Mouse (Mus musculus): ENCODE results near the gene Cnih3. TPM values are rescaled to one million over a fixed set of nuclear protein-coding genes. Genes with fewer than 3 reads are reported as not detected.
A peak's percentile ranks its signal among the peaks of the same experiment; 100 is the strongest.

Gene Cnih3
- polyA plus RNA-seq, 1 experiment from 2014 or later, result 0.18 TPM

- Histone ChIP-seq H3K27me3 (ENCODE audit: control insufficient read depth, insufficient read depth, low read length) (no peaks in the 10 kb centered on the region), H3K4me1 (ENCODE audit: control insufficient read depth in 2 of 2, insufficient read depth in 2 of 2, low read length in 2 of 2) (no peaks in the 10 kb centered on the region), H3K9ac (ENCODE audit: low read length) (no peak overlapping the region), H3K27ac (replicated peaks in 1 of 2; ENCODE audit: control insufficient read depth in 1 of 2, insufficient read depth in 1 of 2, low read depth in 2 of 2, low read length in 2 of 2) (no peak overlapping the region), H3K36me3 (ENCODE audit: control insufficient read depth, insufficient read depth, low read length) (no peaks in the 10 kb centered on the region), H3K4me2 (ENCODE audit: low read length) (no peak overlapping the region), H3K4me3 (ENCODE audit: control insufficient read depth in 1 of 2, insufficient read depth in 1 of 2, low read depth in 1 of 2, low read length in 2 of 2) (no peak overlapping the region), H3K9me3 (ENCODE audit: control insufficient read depth, low read length) (no peaks in the 10 kb centered on the region)
- no peak for ATAC-seq (ENCODE audit: insufficient number of reproducible peaks, insufficient read depth, low FRiP score, low read depth)
- 76% methylated on average over 11 of the region's 11 CpGs for WGBS
These were observed 54.9 kb downstream of the Cnih3 start for GRCm38 (mm10) chr1:181407281-181407680.

- Histone ChIP-seq H3K27me3 (ENCODE audit: control insufficient read depth, insufficient read depth, low read length) (no peaks in the 10 kb centered on the region), H3K9me3 (ENCODE audit: control insufficient read depth, low read length) (no peaks in the 10 kb centered on the region), H3K36me3 (ENCODE audit: control insufficient read depth, insufficient read depth, low read length) (no peaks in the 10 kb centered on the region), H3K9ac (ENCODE audit: low read length) (no peak overlapping the region), H3K4me3 (ENCODE audit: control insufficient read depth in 1 of 2, insufficient read depth in 1 of 2, low read depth in 1 of 2, low read length in 2 of 2) (no peak overlapping the region), H3K4me1 (ENCODE audit: control insufficient read depth in 2 of 2, insufficient read depth in 2 of 2, low read length in 2 of 2) (no peaks in the 10 kb centered on the region), H3K4me2 (ENCODE audit: low read length) (no peak overlapping the region), H3K27ac (replicated peaks in 1 of 2; ENCODE audit: control insufficient read depth in 1 of 2, insufficient read depth in 1 of 2, low read depth in 2 of 2, low read length in 2 of 2) (no peak overlapping the region)
- no peak for ATAC-seq (ENCODE audit: insufficient number of reproducible peaks, insufficient read depth, low FRiP score, low read depth)
- 67% methylated on average over 18 of the region's 18 CpGs for WGBS
These were observed 55.9 kb downstream of the Cnih3 start for GRCm38 (mm10) chr1:181408086-181408975.

GRCm38 (mm10) chr1:181409693-181410092, 57.3 kb downstream of the Cnih3 start:
- 82% methylated on average over 9 of the region's 9 CpGs for WGBS
- no peaks in the 10 kb centered on the region for H3K9me3 ChIP-seq (ENCODE audit: control insufficient read depth, low read length)
- no peak overlapping the region for H3K27ac ChIP-seq (replicated peaks in 1 of 2; ENCODE audit: control insufficient read depth in 1 of 2, insufficient read depth in 1 of 2, low read depth in 2 of 2, low read length in 2 of 2)
- no peaks in the 10 kb centered on the region for H3K4me1 ChIP-seq (ENCODE audit: control insufficient read depth in 2 of 2, insufficient read depth in 2 of 2, low read length in 2 of 2)
- H3K27me3 ChIP-seq (ENCODE audit: control insufficient read depth, insufficient read depth, low read length), result no peaks in the 10 kb centered on the region
- no peak for ATAC-seq (ENCODE audit: insufficient number of reproducible peaks, insufficient read depth, low FRiP score, low read depth)
- H3K9ac ChIP-seq (ENCODE audit: low read length), result no peak overlapping the region
- H3K4me2 ChIP-seq (ENCODE audit: low read length), result no peak overlapping the region
- H3K4me3 ChIP-seq (ENCODE audit: control insufficient read depth in 1 of 2, insufficient read depth in 1 of 2, low read depth in 1 of 2, low read length in 2 of 2), result no peak overlapping the region
- no peaks in the 10 kb centered on the region for H3K36me3 ChIP-seq (ENCODE audit: control insufficient read depth, insufficient read depth, low read length)

GRCm38 (mm10) chr1:181410647-181411254, 58.3 kb downstream of the Cnih3 start:
- H3K4me2 ChIP-seq (ENCODE audit: low read length), result no peak overlapping the region
- H3K4me3 ChIP-seq (ENCODE audit: control insufficient read depth in 1 of 2, insufficient read depth in 1 of 2, low read depth in 1 of 2, low read length in 2 of 2), result no peak overlapping the region
- no peaks in the 10 kb centered on the region; a peak in 1 of 4 replicates for H3K4me1 ChIP-seq (ENCODE audit: control insufficient read depth in 2 of 2, insufficient read depth in 2 of 2, low read length in 2 of 2)
- no peaks in the 10 kb centered on the region for H3K36me3 ChIP-seq (ENCODE audit: control insufficient read depth, insufficient read depth, low read length)
- H3K27me3 ChIP-seq (ENCODE audit: control insufficient read depth, insufficient read depth, low read length), result no peaks in the 10 kb centered on the region
- WGBS, result 68% methylated on average over 8 of the region's 8 CpGs
- no peak overlapping the region for H3K9ac ChIP-seq (ENCODE audit: low read length)
- no peaks in the 10 kb centered on the region for H3K9me3 ChIP-seq (ENCODE audit: control insufficient read depth, low read length)
- H3K27ac ChIP-seq (replicated peaks in 1 of 2; ENCODE audit: control insufficient read depth in 1 of 2, insufficient read depth in 1 of 2, low read depth in 2 of 2, low read length in 2 of 2), result no peak overlapping the region
- no peak for ATAC-seq (ENCODE audit: insufficient number of reproducible peaks, insufficient read depth, low FRiP score, low read depth)

GRCm38 (mm10) chr1:181414985-181415384, 62.6 kb downstream of the Cnih3 start:
- WGBS, result 74% methylated on average over 2 of the region's 2 CpGs
- no peak overlapping the region for H3K4me3 ChIP-seq (ENCODE audit: control insufficient read depth in 1 of 2, insufficient read depth in 1 of 2, low read depth in 1 of 2, low read length in 2 of 2)
- ATAC-seq (ENCODE audit: insufficient number of reproducible peaks, insufficient read depth, low FRiP score, low read depth), result no peak

GRCm38 (mm10) chr1:181416841-181417240, 64.4 kb downstream of the Cnih3 start:
- Histone ChIP-seq H3K27ac (replicated peaks in 1 of 2; ENCODE audit: control insufficient read depth in 1 of 2, insufficient read depth in 1 of 2, low read depth in 2 of 2, low read length in 2 of 2) (peak overlapping the region; percentile 21 to 50; a peak in 3 of 4 replicates), H3K9ac (ENCODE audit: low read length) (no peak overlapping the region), H3K9me3 (ENCODE audit: control insufficient read depth, low read length) (no peaks in the 10 kb centered on the region), H3K4me1 (ENCODE audit: control insufficient read depth in 2 of 2, insufficient read depth in 2 of 2, low read length in 2 of 2) (peaks cover 18 to 24% of the 10 kb centered on the region in 2 experiments), H3K36me3 (ENCODE audit: control insufficient read depth, insufficient read depth, low read length) (no peaks in the 10 kb centered on the region), H3K27me3 (ENCODE audit: control insufficient read depth, insufficient read depth, low read length) (no peaks in the 10 kb centered on the region), H3K4me3 (ENCODE audit: control insufficient read depth in 1 of 2, insufficient read depth in 1 of 2, low read depth in 1 of 2, low read length in 2 of 2) (no peak overlapping the region), H3K4me2 (ENCODE audit: low read length) (no peak overlapping the region)
- no peak for ATAC-seq (ENCODE audit: insufficient number of reproducible peaks, insufficient read depth, low FRiP score, low read depth)
- 48% methylated on average over 9 of the region's 9 CpGs for whole genome bisulfite sequencing

More at GRCm38 (mm10) chr1:181414985-181415384, 62.6 kb downstream of the Cnih3 start:
- Histone ChIP-seq H3K9me3 (ENCODE audit: control insufficient read depth, low read length) (no peaks in the 10 kb centered on the region), H3K4me1 (ENCODE audit: control insufficient read depth in 2 of 2, insufficient read depth in 2 of 2, low read length in 2 of 2) (peaks cover 12 to 21% of the 10 kb centered on the region in 2 experiments), H3K36me3 (ENCODE audit: control insufficient read depth, insufficient read depth, low read length) (no peaks in the 10 kb centered on the region), H3K9ac (ENCODE audit: low read length) (no peak overlapping the region), H3K27ac (replicated peaks in 1 of 2; ENCODE audit: control insufficient read depth in 1 of 2, insufficient read depth in 1 of 2, low read depth in 2 of 2, low read length in 2 of 2) (no peak overlapping the region), H3K27me3 (ENCODE audit: control insufficient read depth, insufficient read depth, low read length) (no peaks in the 10 kb centered on the region), H3K4me2 (ENCODE audit: low read length) (no peak overlapping the region)

- WGBS, result 49% methylated on average over 6 of the region's 6 CpGs
- no peaks in the 10 kb centered on the region for H3K27me3 ChIP-seq (ENCODE audit: control insufficient read depth, insufficient read depth, low read length)
- peak overlapping the region in 1 of 2 experiments; percentile 20; a peak in 1 of 4 replicates for H3K27ac ChIP-seq (replicated peaks in 1 of 2; ENCODE audit: control insufficient read depth in 1 of 2, insufficient read depth in 1 of 2, low read depth in 2 of 2, low read length in 2 of 2)
- no peak overlapping the region for H3K4me2 ChIP-seq (ENCODE audit: low read length)
- H3K4me3 ChIP-seq (ENCODE audit: control insufficient read depth in 1 of 2, insufficient read depth in 1 of 2, low read depth in 1 of 2, low read length in 2 of 2), result no peak overlapping the region
- no peaks in the 10 kb centered on the region for H3K9me3 ChIP-seq (ENCODE audit: control insufficient read depth, low read length)
- peaks cover 22 to 28% of the 10 kb centered on the region in 2 experiments for H3K4me1 ChIP-seq (ENCODE audit: control insufficient read depth in 2 of 2, insufficient read depth in 2 of 2, low read length in 2 of 2)
- H3K36me3 ChIP-seq (ENCODE audit: control insufficient read depth, insufficient read depth, low read length), result no peaks in the 10 kb centered on the region
- no peak overlapping the region for H3K9ac ChIP-seq (ENCODE audit: low read length)
- ATAC-seq (ENCODE audit: insufficient number of reproducible peaks, insufficient read depth, low FRiP score, low read depth), result 0 out of 2 replicates have a peak, but pooled peaks have one; percentile 46
These were observed 65.6 kb downstream of the Cnih3 start for GRCm38 (mm10) chr1:181417937-181418523.
